Mouse (Mus musculus) urinary bladder, adult 2 months (tissue): ENCODE data around the gene Nrarp. TPM values are rescaled to one million over a fixed set of nuclear protein-coding genes. Genes with fewer than 3 reads are reported as not detected.

Experiments
- DNase-seq: peaks from one replicate; pipeline ENCODE4 v3.0.0; 2022; ENCODE audit warnings: low spot score
- polyA plus RNA-seq: library from polyadenylated mRNA; depleted of rRNA; stranded (reverse); fragments of >200 nt; gene quantifications from 2 replicates; pipeline ENCODE4 v1.2.3, GENCODE M21; 2012

The Nrarp gene
- polyA plus RNA-seq, 1 experiment = 60.0 TPM

- no peak for DNase-seq
Measured at GRCm38 (mm10) chr2:25174866-25175689, 5.5 kb upstream of the Nrarp start.

DNA sequence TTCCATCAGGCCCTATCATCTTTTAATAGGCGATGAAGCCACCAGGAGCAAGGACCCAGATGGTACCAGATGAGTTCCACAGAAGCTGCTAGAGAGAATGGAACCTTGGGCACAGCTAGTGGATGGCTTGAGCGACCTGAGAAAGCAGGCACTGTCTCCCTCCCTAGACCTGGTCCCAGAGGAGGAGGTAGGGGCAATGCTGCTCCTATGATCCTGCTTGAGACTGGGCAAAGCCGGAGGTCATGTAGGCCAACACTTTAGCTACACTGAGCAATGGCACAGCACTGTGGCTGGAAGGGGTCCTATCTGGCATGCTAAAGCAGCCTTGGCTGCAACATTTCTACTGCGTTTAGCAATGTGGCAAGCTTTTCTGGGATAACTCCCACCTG lies 4.9 kb upstream of the Nrarp start:
- no peak for DNase-seq

DNA sequence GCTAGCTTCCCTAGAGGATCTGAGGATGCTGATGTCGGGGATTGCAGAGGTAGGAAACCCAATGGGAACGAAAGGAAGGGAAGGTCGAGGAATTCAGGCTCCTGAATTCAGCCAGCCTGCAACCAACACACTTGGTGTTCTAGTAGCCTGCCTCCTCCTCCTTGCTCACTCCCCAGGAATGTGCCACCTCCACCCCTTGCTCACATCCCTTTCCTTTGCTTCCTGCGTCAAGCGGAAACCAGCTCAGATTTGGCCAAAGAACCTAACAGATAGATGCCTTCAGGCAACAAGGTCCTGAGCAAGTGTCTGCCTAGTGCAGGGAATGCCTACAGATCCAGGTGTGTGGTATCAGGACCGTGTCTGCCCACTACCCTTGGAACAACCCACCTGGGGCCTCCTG lies 4.0 kb upstream of the Nrarp start:
- DNase-seq = no peak

DNA sequence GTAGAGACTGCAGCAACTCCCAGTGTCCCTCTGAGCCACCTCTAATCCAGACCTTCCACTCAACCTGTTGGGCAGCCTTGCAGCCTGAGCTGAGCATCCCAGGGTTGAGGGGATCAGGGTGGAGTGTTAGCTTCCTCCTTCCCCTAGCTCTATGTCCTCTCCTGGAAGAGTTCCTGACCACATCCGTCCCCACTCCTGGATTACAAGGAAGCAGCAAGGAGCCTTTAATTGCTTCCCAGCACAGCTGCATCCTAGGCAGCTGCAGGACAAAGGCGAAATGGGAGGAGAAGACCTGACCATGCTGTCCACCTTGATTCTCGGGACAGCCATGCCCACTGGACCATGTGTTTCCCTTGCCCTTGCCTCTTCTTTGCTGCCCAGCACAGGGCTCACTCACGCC lies 3.5 kb upstream of the Nrarp start:
- DNase-seq = no peak

DNA sequence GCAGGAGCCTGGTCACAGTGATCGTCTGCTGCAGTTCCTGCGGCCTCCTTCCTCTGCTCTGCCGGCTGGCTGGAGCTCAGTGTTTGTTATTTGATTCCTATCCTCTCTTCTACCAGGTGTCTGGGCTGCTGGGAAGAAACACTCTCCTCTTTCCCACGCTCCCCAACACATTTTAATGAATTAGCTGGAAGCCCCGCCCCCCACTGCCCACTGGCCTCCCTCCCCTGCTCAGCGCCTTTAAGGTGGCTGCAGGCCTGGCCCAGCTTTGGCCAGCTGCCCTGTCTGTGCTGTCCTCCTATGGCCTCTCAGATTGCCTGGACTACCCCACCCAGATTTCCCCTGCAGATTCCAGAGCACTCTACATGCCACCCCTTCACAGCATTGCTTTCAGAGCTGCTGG lies 2.9 kb upstream of the Nrarp start:
- no peak for DNase-seq

DNA sequence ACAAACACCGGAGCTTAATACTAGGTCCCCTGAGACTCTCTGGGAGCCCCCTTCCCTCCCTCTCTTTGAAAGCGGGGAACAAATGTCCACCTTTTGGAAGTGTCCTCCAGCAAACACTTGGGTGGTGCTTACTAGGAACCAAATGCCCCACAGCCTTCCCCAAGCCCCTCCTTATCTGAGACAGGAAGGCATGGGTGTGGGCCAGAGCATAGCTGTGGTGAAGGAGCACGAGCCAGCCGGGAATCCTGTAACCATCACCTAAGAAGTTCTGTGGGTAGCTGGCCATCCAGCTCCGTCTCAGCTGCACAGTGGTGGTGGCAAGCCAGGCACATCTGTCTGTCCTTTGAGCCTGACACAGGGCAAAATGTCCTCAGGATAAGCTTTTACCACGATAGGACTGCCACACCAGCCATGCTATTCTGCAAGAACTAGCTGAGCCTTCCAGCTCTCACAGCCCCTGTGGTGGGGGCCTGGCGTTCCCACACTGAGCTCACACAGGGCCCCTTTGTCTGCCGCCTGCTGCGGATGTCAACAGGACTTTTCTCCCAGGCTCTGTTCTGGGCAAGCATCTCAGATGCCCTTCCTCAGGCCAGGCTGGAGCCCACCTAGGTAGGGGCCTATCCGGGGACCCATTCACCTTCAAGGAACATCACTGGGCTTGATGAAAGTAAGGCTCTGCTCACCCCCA lies 2.1 kb upstream of the Nrarp start:
- no peak for DNase-seq

GRCm38 (mm10) chr2:25179566-25180217 lies 866 bp upstream of the Nrarp start:
- no peak for DNase-seq

- DNase-seq = no peak
Measured at GRCm38 (mm10) chr2:25180973-25181890, 674 bp downstream of the Nrarp start.

GRCm38 (mm10) chr2:25181891-25182397 lies 1.4 kb downstream of the Nrarp start:
- DNase-seq = no peak

- no peak for DNase-seq
Measured at GRCm38 (mm10) chr2:25182664-25183063, 2.1 kb downstream of the Nrarp start.

DNA sequence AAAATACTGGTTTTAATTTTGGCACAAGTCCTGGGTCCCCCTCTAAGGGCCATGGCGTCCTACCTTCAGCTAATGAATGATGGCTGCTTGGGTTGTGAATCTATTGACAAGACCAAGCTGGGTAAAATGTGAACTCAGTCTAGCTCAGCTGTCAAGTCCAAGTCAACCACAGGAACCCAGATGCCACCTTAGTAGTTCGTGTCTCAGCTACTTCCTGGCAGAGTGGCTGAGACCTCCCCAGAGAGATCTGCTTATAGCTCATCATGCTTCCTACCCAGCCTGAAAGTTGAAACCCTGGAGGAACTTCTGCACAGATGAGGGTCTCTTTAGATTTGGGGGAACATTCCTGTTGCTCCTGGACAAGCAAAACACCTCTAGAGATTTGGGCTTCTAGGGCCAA lies 2.8 kb downstream of the Nrarp start:
- no peak for DNase-seq

- DNase-seq = no peak
Measured at GRCm38 (mm10) chr2:25184496-25184895, 3.9 kb downstream of the Nrarp start.

DNA sequence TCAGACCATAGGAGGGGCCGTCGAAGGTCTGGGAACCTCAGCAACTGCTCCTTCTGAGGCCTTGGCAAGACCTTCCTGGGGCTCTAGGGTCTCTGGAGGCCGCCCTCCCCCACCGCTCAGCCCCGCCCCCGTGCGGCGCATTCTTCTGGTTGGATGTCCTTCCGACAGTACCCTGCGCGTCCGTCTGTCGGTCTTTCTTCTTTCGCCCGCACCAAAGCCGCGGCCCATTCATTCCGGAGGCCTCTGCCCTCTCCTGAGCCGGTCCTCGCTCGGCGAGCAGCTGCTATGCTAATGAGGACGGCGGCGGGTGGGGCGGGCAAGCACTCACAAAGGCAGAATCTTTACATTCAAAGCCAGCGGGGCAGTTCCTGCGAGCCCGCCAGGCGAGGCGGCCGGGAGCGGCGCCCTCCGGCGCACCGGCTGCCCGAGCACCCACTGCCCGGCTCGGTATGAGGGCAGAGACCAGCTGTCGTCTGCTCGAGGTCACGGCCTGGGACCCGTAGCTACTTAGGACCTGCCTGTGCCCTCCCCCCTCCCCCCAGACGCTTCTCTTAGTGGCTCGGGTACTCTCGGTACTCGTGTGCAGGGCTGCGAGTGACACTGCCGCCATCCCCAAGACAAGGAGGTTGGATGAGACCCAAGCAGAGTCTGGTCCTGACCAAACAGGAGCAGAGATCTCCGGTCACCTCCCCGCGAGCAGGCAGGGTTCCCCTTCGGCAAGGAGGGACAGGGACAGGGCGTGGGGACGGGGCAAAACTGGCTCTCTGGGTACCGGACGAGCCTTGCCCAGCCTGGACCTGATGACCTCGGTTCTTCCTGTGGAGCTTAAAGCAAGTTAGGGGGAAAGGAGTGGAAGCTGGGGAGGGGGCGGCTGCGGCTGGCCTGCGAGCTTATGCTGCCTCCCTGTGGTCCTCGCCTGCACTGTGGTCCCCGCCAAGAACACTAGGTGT lies 5.3 kb downstream of the Nrarp start:
- no peak for DNase-seq

- no peak for DNase-seq
Measured at GRCm38 (mm10) chr2:25186575-25186930, 6.0 kb downstream of the Nrarp start.

DNA sequence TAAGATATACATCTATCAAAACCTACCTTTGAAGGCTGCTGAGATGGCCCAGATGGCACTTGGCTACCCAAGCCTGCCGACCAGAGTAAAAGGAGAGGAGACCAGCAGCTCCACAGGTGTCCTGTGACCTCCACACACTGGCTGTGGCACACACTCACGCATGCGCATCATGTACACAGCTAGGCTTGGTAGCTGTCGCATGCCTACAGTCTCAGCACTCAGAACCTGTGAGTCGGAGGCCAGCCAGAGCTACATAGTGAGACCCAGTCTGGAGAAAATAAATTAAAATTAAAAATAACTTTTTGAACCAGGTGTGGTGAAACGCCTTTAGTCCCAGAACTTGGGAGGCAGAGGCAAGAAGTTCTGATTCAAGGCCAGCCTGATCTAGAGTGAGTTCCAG lies 7.3 kb downstream of the Nrarp start:
- no peak for DNase-seq

GRCm38 (mm10) chr2:25193330-25193770 lies 12.8 kb downstream of the Nrarp start:
- DNase-seq = no peak

DNA sequence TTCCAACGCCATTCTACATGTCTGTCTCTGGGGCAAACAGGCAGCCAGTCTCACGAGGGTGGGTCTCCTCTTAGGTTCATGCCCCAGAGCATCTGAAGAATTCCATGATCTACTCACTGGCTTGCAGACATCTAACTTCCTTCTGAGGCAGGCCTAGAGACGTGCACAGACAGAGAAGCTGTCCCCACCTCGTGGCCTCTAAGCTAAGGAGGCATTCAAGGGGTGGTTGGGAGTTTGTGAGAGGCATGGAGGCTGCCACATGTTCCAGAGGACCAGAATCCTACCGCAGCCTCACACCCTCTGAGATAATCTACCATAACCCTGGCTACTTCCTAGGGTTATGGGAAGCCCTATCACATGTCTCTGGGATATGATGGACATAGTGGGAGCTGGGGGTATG lies 13.4 kb downstream of the Nrarp start:
- no peak for DNase-seq

GRCm38 (mm10) chr2:25194486-25195171 lies 14.1 kb downstream of the Nrarp start:
- no peak for DNase-seq

- DNase-seq = no peak
Measured at GRCm38 (mm10) chr2:25195211-25196156, 14.9 kb downstream of the Nrarp start.
